Mouse (Mus musculus): Measurements from ENCODE around the gene D930048N14Rik.

DNA sequence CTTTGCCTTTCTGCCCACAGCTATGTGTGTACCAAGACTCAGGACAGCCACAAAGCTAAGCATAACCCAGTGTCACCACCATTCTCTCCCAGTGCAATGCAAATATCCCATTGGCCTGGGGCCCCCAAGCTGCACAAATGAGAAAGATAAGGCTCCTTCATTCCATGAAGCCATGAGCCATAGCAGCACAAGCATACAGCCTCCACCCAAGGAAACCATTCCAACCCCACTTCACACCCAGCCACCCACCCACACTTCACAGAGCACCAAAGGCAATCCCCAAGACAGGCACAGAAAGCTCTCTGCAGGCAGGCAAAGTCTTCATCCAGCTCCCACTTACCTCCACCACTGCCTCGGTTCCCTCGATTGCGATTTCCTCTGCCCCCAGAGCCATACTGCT is 48.5 kb upstream of the D930048N14Rik start:
- TF ChIP-seq CTCF (IDR thresholded peaks at IDR 0.05; ENCODE audit: low read depth): no peak
- TF ChIP-seq EP300 (IDR thresholded peaks at IDR 0.05; ENCODE audit: low read depth): no peak

Measured in heart, postnatal 0 days (tissue).